Mouse (Mus musculus) T-cell, adult 2 months (primary cell): ENCODE results near the gene Col4a1.

Experiments used
- DNase-seq: peaks from one replicate; pipeline ENCODE4 v3.0.0; 2022; ENCODE audit warnings: low spot score

Gene Col4a1

DNA sequence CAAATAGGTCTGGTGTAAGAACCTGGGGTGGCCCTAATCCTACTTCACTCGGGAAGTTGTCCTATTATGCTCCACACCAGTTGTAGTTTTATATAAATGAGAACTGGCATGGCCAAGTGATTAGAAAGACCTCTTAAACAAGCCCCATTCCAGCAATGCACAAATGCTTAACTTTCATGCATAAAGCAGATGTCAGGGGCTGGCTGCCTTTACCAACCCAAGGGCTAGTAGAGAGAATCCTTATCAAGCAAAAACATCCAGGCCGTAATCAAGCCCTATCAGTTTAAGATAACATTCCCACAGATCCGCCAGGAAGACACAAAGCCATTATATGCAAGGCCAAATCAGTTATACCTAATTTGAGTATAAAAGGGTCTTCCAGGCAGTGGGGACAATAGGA is 46.7 kb downstream of the Col4a1 start:
- DNase-seq, result no peak

DNA sequence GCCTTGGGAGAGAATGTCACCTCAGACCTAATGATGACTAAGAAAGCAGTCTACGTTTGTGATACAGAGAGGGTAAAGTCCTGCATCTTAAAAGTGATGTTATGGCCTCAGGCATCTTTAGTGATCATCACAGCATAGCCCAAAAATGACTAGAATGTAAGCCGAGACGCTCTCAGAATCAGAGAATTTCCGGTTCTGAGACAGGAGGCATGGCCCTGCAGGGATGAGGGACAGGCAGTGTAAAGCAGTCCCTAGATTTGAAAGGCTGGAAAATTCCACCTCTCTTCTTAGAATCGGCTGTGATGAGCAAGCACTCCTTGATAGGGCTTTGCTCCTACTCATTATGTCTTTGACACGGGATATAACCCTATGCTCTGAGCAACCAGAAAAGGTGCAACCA is 48.8 kb downstream of the Col4a1 start:
- DNase-seq, result no peak

DNA sequence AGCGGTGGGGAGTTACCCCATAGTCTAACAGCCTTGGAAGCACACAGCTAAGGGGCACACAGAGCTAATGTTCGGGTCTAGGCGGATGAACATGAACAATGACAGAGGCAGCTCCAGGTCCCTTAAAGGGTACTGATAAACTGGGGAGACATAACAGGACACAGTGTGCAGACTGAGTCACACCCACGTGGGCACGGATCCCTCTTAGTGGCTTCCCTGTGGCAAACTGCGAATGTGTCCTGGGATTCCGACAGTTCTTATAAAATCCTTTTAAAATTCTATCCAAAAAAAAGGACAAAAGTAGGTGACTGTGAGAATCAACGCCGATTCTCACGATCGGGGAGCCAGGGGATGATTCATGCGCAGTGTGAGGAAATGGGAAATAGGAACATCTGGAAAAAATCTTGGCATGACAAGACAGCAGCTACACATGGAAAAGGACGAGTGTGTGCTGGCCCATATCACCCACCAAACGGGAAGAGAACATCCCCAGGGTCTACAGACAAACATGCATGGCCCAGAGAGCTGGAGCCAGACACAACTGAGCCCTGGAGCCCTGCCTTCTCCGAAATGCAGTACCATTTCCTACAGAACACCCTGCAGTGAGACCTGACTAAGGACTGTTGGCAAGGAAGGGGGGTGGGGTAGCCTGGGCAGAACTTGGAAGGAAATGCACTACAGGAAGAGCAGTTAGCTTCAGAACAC is 50.4 kb downstream of the Col4a1 start:
- no peak for DNase-seq

DNA sequence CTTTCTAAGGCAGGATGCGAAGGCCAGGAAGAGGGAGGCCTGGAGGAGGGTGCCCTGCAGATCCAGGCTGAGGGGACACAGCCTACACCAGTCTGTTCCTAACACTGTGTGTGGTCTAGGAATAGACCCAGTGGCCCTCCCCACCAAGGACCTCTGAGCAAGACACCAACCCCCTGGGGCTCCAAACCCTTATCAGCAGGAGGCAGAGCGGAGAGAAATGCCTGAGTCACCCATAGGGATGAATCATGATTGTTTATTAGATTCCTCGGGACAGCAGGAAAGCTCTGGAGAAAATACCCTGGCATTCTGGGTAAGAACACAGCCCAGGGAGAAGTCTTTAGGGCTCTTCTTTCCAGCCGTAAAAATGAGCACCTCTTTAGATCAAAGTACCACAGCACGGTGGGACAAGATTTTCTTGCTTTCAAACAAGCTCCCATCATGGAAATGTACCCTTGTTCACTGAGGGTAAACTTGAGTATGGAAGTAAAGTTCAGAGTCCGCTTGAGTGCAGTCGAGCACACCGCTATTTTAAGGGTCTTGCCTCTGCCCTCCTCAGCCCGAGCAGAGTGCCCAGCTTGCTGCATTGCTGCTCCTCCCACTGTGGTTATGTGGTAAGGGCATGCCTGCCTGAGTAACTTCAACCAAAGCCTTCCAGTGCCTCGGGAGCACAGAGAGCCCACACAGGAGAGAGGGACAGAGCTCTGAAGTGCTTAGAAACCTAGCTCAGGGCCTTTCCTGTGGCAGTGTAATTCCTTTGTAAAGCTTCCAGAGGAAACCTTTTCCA is 52.6 kb downstream of the Col4a1 start:
- no peak for DNase-seq

DNA sequence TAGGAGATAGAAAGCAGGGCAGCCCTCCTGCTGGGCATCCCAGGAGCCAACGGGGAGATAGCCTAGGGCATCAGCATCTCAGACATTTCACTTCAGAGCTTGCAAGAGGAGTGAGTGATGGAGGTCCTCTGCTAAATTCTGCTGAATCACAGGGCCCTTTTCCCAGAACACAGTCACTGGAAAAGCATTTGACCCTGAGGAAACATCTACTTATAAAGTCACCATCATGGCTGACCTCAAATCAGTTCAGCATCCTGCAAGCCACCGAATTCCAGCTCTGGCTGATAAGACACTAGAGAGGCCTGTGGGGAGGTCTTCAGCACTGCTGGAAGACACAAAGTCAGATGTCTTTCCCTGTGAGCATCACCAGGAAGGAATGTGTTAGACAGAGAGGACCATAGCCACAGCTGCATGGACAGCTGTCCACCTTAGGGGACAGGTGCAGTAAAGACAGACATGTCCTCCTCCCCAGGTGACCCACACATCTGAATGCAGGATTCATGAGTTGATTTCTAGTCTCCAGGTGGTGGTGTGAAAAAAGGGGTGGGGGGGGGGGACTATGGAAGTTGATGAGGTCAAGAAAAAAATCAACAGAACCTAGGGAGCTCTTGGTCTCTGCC is 54.0 kb downstream of the Col4a1 start:
- DNase-seq, result no peak

DNA sequence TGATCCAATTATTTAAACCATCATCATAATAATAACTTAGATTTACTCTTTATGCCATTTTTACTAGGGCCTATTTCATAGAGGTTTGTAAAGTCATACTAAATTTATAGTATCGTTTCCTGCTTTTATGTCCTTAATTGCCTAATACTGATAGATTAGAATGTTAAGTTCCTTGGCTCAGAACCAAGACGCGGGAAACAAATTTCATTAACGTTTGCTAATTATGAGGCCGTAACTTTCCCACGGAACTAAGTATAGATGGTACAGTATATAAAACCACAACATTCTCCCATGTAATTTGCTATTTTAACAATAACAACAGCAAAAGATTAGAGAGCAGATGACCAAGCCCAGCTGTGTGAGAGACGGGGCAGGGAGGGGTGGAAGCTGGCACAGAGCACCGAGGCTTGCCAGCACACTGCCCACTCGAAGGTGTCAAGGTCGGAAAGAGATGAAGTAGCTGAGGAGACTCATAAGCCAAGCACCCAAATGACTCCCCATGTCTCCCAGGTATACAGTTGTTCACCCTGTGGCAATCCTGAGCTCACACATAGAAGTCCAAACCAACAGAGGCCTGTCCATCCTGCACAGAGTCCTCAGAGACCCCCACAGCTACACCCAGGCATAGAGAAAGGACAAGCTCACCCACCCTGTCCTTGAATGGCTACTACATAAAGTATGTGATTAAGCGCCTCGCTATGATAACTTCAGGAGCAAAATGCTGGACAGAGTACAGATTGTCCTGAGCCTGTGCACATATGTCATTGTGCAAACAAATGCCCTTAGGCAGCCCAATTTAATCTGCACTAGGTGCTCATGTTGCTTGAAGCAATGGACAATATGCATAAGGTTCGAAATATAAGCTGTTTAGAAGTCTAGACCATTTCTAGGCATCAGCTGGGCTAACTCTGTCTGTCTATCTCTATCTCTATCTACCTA is 55.3 kb downstream of the Col4a1 start:
- no peak for DNase-seq

DNA sequence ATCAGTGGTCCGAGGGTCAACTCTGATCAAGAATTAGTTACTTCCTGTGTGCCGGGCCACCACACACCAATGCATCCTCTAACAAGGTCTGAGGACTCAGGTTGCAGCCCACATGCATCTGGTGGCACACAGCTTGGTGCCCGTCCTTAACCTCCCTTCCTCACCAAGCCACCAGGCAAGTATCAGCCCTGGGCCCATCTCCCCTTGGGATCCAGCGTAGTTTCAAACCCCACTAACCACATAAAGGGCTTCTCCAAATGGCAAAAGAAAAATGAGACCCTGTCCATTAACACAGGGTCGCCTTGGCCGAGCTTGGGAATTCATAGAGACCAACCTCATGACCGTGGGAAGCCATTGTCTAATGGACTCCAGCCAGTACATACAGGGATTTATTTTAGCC is 56.2 kb downstream of the Col4a1 start:
- DNase-seq, result no peak

DNA sequence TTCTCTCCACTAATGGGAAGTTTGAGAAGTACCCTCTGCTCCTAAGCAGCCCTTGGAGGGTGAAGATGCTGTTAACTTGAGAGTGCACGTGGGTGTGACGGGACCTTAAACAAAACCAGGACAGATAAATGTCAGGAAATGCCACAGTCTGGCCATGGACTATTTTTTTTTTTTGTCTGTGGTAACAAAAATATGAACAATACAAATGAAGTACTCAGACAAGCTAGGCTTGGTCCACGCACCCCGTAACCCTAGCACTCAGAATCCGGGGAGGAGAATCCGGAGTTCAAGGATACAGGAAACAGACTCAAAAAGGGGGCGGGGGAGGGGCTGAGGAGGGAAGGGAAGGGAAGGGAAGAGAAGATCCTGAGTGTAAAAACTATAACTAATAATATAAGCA is 56.9 kb downstream of the Col4a1 start:
- no peak for DNase-seq

DNA sequence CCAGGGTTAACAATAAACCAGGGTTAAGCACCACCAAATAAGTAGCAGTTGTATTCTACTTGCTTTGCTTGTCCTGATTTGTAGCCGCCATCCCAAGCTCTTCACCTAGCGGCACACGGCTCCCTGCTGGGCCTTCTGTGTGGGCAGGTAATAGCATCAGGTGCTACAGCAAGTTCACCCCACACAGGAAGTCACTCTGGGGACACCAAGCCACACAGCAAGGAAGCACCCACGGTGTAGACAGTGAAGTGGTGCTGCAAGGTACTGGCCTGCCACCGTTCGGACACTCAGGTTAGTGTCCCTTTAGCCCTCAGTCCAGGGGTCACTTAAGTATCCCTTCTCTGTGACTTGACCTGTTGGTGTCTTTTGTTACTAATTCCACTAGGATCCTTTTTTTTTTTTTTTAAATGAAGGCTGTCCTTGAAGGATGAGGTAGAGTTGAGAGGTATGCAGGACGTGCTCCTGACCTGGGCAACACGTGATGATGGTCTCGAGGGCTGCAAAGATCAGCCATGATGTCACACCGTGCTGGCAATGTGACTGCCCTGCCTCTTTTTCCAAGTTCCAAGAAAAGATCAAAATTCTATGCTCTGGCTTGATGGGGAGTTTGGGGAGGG is 57.6 kb downstream of the Col4a1 start:
- no peak for DNase-seq

DNA sequence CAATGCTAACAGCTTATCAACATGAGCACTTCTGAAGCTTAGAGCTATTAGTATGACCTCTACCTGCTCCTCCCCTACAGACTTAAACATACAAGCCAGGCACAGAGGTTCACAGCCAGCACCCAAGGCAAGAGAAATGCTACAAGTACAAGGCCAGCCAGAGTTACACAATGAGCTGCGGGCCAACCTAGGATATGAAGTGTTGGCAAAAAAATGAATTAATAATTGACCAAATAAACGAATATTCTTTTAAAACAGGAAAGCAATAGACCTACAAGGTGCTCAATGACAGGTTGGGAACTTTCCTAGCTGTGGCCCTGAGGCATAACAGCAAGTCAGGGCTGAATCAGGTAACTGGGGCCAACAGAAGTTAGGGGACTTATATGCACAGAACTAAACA is 58.1 kb downstream of the Col4a1 start:
- DNase-seq, result no peak

DNA sequence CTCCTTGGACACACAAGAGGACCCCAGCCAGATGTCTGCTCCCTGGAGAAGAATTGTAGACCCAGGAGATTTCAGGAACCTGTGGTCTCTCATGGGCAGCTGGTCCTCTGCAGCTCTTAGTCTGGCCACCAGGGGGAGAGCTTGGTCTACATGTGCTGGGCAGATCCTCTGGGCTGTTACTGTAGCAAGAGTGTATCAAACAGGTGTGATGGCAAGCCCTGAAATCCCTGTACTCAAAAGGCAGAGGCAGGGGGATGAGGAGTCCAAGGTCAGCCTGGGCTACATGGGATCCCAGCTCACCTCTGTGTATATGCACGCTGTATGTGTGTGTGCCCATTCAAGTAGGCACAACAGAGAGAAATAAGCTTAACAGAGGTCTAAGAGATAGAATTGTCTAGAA is 59.1 kb downstream of the Col4a1 start:
- peak; percentile 11 for DNase-seq

DNA sequence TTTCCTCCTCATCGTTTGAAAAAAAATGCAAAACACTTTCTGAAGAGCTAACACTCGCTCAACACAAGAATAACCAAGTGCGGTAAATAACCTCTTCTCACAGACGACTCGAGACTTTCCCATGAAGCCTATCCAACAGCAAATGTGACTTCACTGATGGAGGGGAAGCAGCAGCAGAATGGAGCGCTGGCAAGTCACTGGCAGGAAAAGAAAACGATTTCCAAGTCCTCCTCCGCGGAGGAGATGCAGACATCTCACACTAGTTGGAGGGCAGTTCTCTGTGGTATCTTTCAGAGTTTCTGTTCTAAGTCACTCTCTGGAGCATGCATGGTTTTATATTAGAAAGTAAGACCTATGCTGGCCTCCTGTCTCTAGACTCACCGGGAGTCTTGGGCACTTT is 59.6 kb downstream of the Col4a1 start:
- DNase-seq, result no peak

DNA sequence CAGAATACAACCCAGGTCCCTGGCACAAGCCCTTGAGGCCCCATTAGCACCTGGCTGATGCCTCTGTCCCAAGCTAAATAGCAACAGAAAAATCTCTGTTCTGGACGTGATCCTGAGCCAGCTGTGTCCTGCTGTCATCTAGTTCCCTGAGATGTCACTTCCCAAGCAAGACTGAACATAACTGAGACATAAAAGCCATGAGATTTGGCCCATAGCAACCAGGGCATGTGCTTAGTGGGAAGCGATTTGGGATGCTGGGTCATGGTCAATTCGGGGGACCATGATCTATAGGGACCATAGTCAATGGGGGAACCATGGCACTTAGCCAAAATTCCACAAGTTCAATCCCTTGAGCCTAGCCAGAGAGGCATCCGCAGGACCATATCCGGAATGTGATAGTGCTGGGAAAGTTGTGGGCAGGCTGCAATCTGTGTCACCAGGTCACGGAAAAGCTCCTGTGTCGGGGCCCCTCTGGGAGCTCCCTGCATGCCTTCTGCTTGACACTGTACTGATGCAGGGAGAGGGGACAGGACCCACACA is 60.3 kb downstream of the Col4a1 start:
- no peak for DNase-seq

DNA sequence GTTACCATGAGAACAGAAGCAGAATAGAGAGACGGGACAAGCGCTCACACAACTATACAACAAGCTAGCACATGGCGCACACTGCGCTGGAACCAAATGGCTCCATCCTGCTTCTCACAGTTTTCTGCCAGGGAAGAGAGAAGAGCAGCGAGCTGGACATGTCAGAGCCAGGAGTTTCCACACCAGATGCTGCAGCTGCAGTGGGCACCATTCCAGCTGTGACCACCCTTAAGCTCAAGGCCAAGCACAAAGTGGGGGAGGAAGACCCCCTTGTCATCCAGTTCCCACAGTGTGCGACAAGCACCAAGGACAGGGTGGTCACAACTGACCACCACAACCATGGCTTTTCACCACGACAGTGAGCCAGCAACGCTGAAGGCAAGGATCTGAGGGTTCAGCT is 62.5 kb downstream of the Col4a1 start:
- DNase-seq, result no peak

DNA sequence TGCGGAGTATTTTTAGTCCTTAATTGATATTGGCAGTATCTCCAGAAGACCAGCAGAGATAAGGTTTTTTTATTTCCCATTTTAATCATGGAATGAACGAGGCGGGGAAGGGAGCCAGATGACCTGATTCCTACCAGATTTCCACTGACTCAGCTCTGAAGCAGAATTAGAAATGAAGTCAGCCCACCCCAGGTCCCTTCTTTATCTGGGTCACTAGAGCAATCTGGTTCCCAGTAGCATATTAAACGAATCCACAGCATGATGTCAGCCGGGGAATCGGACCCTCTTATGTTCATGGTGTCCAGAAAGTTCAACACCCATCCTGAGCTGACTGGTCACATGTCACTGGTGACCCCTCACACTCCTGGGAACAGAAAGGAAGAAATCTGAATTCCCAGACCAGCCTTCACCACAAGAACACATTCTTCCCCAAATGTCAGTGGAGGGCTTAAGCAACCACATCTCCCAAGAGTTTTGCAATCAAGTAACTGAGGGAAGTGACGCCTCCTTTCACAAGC is 63.0 kb downstream of the Col4a1 start:
- DNase-seq, result no peak

DNA sequence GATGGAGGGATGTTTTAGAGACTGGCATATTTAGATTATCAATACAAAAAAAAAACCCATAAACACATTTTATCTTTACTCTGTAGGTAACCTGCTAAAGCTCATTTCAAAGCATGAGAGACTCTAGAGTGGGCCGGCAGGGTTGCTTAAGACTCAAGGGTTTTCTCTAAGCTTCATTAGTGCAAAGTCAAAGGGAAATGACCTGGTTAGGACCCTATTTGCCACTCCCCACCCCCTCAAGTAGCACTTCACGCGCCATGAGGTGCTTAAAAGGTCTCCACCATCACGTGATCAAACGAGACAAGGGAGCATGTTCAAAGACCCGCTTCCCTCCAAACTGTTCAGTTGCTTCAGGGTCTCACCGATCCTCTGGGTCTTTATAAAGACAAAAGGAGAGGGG is 63.9 kb downstream of the Col4a1 start:
- DNase-seq, result no peak

DNA sequence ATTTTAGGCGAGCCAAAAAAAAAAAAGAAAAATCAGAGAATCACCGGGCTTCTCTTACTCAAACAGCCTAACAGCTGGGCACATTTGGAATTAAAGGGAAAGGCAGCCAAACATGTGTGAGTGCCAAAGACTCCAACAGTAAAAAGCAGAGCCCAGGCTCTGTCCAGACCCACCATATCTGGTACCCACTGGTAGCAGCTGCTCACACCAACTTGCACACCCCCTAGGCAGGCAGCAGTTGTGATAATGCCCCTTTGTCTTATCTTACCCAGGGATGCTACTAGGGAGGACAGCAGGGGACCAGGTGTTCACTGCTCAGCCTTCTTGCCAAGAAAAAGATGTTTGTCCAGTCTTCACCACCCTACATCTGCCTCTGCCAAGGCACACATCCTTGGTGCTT is 71.1 kb downstream of the Col4a1 start:
- no peak for DNase-seq

DNA sequence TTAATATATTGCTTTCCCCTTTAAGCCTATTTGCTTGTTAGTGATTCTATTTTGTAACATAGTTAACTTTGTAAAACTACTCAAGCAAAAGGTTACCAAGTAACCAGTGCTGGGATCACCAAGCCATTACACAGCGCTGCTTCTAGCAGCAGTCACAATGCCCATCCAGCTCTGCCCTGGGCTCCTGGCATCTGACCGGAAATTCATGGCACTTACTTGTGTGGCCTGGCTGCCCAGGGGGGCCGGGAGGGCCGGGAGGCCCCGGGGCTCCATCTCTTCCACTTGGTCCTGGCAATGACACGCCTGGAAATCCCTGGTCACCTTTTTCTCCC is 77.8 kb downstream of the Col4a1 start:
- no peak for DNase-seq

DNA sequence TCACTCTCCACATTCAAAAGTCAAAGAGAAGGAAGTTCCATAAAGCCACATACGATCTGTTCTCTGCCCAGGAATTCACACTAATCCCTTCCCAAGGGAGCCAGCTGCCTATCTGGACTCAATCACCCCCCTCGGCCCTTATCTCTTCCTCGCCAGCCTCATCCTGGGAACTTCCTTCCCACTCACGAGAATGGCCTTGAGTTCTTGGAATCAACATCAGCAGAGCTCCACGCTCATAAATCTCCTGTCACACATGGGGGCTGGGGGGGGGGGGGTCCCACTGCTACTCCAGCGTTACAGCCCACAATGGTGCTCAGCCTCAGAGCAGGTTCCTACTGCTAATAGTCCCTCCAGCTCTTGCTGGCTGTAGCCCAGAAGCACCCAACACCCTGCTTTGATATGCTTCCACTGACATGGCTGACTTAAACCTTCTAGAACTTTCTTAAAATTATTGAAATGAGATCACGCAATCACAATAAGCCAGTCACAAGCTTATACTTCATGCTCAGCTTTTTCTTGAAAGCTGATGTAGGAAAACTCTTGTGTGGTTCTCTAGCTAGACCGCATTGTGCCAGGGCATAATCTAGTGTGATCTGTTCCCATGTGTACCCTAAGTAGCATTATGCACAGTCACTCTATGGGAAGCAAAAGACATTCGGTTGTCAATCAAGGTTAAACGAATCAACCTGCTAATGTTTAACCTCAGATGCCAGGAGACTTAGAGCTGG is 78.3 kb downstream of the Col4a1 start:
- DNase-seq, result no peak

DNA sequence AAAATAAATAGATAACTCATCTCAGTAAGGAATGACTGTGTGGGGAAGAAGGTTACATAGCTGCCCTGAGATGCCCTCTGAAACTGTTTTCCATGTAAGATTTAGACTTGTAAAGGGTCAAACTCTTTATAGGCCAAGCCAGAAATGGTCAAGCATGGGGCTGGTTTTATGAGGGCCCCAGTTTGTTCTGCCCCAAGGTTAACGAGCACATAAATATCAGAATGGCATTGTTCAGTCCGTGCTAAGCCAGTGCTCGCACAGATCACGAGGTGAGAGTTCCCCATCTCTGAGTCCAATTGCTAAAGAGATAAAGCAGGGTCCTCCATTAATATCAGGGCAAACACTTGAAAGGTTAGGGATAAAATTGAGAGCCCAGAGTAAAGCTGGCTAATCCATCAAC is 79.6 kb downstream of the Col4a1 start:
- no peak for DNase-seq

DNA sequence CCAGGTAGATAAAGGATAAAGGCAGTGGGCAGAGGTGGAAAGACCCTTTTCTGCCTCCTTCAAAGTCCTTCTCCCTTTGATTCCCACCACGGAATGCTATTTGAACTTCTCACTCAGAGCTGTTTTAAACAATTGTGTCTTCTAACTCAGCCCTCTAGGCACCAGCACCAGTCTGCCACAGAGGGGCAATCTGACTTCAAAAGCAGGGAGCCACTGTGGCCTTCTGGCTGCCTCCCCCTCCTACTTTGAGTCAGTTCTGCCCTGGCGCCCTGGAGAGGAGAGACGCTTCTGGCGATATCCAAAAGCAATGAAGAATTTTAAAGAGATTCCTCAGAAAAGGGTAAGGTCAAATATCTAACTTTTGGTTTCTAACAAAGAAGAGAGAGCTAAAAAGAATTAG is 82.3 kb downstream of the Col4a1 start:
- no peak for DNase-seq
